Mouse (Mus musculus): ENCODE results near the gene Cobll1. TPM values are rescaled to one million over a fixed set of nuclear protein-coding genes. Genes with fewer than 3 reads are reported as not detected.

Gene Cobll1
- polyA plus RNA-seq, 1 experiment from 2014 or later, result 2.8 TPM

DNA sequence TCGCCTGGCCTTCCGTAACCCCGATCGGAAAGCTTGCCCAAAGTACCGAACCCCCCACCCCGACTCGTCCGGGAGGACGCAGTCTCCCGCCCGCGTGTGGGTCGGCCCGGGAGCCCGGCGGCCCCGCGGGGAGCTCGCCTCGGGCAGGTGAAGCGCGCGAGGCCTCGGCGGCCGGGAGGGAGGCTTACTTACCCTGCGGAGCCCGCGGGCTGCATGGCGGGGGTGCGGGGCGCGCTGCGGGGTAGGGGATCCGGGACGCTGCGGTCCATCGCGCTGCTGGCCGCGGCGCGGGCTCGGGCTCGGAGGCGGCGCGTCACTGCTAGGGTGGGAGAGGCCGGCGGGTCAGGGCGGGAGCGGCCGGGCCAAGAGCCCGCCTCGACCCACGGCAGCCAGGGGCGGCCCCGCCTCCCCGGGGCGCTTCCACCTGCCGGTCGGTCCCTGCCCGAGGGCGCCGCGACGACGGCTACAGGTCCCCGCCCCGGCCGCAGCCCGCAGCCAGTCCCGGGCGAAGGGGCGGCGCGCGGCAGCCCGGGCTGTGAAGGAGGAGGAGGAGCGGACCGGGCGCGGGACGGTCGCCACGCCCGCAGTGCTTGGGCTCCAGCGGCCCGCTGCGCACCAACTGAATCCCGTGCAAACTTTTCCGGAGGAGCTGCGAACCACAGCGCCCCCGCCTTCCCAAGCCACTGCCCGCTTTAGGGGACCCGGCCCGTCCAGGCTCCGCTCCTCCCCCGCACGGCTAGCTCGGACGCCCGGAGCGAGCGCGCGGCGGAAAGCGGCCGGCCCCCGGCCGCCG lies 836 bp downstream of the Cobll1 start:
- Histone ChIP-seq H3K27me3 (replicated peaks; ENCODE audit: control insufficient read depth, insufficient read depth, low read length) (peaks cover 3% of the 10 kb centered on the region; the same call in 1 of the 2 replicates), H3K4me3 (ENCODE audit: low read length) (peak overlapping the region; percentile 75), H3K4me2 (ENCODE audit: low read length) (peak overlapping the region; percentile 99), H3K9ac (ENCODE audit: low read depth, low read length) (peak overlapping the region; percentile 72), H3K36me3 (ENCODE audit: control insufficient read depth, insufficient read depth, low read length) (no peaks in the 10 kb centered on the region), H3K4me1 (ENCODE audit: control insufficient read depth, insufficient read depth, low read depth, low read length) (peaks cover 9% of the 10 kb centered on the region), H3K27ac (ENCODE audit: low read depth, low read length) (peak overlapping the region; percentile 70), H3K9me3 (ENCODE audit: control insufficient read depth, low read length) (no peaks in the 10 kb centered on the region)
- under 1% methylated on average over 69 of the region's 114 CpGs for WGBS
- ATAC-seq, result peak; percentile 94

DNA sequence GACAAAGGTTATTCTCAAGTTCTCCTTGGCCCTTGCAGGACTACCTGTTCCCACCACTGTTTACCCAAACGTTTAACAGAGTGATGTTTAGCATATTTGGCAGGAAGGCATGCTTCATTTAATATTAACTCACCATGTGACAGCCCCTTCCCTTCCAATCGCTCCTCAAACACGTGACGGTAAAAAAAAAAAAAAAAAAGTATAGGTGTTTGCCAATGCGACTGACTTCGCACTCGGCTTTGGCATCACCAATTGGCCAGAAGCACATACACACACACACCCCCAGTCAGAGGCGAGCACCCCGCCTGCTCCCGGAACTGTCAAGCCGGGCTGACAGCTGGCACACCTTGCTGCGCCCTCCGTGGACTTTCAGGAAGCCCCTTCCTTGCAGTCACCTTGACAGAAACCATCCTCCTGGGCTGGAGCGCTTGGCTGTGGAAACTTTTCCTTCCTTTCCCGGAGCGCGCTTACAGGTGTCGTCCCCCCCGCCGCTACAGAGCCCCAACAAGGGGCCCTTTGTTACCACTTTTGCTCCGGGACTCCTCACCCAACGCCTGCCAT lies 1.5 kb downstream of the Cobll1 start:
- H3K4me2 ChIP-seq (ENCODE audit: low read length), result peak overlapping the region; percentile 99
- H3K36me3 ChIP-seq (ENCODE audit: control insufficient read depth, insufficient read depth, low read length), result no peaks in the 10 kb centered on the region
- H3K9ac ChIP-seq (ENCODE audit: low read depth, low read length), result peak overlapping the region; percentile 72
- peak overlapping the region; percentile 75 for H3K4me3 ChIP-seq (ENCODE audit: low read length)
- peak; percentile 53 for ATAC-seq
- peaks cover 3% of the 10 kb centered on the region; the same call in 1 of the 2 replicates for H3K27me3 ChIP-seq (replicated peaks; ENCODE audit: control insufficient read depth, insufficient read depth, low read length)
- peaks cover 9% of the 10 kb centered on the region for H3K4me1 ChIP-seq (ENCODE audit: control insufficient read depth, insufficient read depth, low read depth, low read length)
- peak overlapping the region; percentile 70; the same call in 1 of the 2 replicates for H3K27ac ChIP-seq (ENCODE audit: low read depth, low read length)
- WGBS, result 1% methylated on average over 22 of the region's 22 CpGs
- no peaks in the 10 kb centered on the region for H3K9me3 ChIP-seq (ENCODE audit: control insufficient read depth, low read length)

DNA sequence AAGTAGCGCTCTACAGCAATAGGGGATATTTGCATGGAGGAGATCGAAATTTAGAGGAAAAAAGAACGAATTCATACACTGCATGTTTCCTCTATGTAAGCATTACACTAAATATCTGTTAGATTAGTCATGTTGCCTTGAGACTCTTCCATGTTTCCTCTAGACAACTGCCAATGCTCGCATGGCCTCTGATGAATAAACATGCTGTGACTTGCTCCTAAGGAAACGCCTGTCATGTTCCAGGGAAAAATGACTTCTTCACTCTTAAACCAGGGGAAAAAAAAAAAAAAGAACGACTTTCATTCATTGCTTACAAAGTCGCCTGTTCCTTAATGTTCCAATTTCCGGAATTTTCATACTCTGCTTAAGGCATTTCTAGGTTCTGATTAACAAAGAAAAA lies 2.1 kb downstream of the Cobll1 start:
- Histone ChIP-seq H3K4me2 (ENCODE audit: low read length) (peak overlapping the region; percentile 99), H3K27me3 (replicated peaks; ENCODE audit: control insufficient read depth, insufficient read depth, low read length) (peaks cover 3% of the 10 kb centered on the region; the same call in 1 of the 2 replicates), H3K4me1 (ENCODE audit: control insufficient read depth, insufficient read depth, low read depth, low read length) (peaks cover 9% of the 10 kb centered on the region), H3K36me3 (ENCODE audit: control insufficient read depth, insufficient read depth, low read length) (no peaks in the 10 kb centered on the region), H3K9ac (ENCODE audit: low read depth, low read length) (no peak overlapping the region), H3K27ac (ENCODE audit: low read depth, low read length) (no peak overlapping the region), H3K4me3 (ENCODE audit: low read length) (peak overlapping the region; percentile 75; the same call in 1 of the 2 replicates), H3K9me3 (ENCODE audit: control insufficient read depth, low read length) (no peaks in the 10 kb centered on the region)
- WGBS, result 54% methylated on average over 8 of the region's 8 CpGs
- no peak for ATAC-seq

DNA sequence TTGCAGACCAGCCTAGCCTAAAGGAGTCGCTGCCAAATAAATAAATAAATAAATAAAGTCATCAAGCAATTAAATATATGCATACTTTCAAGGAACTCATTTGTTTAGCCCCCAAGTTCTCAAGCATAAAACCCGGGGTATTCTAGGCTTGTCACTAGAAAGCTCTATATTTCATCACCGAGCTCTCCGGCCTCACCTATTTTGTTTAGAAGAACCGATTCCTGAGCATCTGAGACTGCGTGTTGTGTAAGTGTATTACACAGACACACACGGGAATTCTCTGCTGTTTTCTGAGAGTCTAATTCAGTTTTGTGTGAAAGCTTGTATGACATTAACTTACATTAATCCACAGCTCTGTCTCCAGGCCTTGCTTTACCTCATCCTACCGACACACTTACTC lies 2.6 kb downstream of the Cobll1 start:
- H3K36me3 ChIP-seq (ENCODE audit: control insufficient read depth, insufficient read depth, low read length), result no peaks in the 10 kb centered on the region
- 83% methylated on average over 8 of the region's 8 CpGs for WGBS
- H3K27ac ChIP-seq (ENCODE audit: low read depth, low read length), result no peak overlapping the region
- H3K4me2 ChIP-seq (ENCODE audit: low read length), result no peak overlapping the region
- H3K27me3 ChIP-seq (replicated peaks; ENCODE audit: control insufficient read depth, insufficient read depth, low read length), result peaks cover 3% of the 10 kb centered on the region; the same call in 1 of the 2 replicates
- H3K4me3 ChIP-seq (ENCODE audit: low read length), result no peak overlapping the region
- H3K9ac ChIP-seq (ENCODE audit: low read depth, low read length), result no peak overlapping the region
- peaks cover 9% of the 10 kb centered on the region for H3K4me1 ChIP-seq (ENCODE audit: control insufficient read depth, insufficient read depth, low read depth, low read length)
- no peaks in the 10 kb centered on the region for H3K9me3 ChIP-seq (ENCODE audit: control insufficient read depth, low read length)
- no peak for ATAC-seq

DNA sequence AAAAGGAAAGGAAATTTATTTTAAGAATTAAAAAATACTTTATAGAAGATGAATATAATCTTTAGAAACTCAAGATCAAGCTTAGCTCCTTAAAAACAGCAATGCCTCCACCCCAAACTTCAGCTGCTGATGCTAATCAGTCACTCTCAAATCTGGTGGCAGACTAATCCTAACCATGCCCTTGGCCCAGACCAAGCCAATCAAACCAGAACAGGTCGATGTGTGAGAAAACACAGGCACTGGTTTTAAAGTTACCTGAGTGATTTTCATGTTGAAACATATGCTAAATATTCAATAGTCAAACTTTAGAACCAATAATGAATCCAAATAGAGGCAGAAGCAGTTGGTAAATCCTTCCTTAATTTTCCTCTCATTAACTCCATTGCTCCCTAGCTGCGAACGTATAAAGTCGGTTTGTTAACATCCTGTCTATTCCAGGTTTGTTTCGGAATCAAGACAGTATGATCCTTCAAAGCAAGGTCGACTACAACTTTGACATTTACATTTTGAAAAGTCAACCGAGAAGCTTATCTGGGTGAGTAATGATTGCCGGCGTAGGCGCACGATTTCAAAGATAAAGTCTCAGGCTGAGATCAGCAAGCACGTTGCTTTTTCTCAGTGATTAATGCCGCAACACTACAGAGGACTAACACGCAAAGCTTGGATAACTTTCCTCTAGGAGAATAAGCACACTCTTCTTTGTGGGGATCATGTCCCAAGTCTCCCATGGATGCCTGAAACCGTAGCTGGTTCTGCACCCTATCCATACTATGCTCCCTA lies 6.3 kb downstream of the Cobll1 start:
- Histone ChIP-seq H3K9me3 (ENCODE audit: control insufficient read depth, low read length) (no peaks in the 10 kb centered on the region), H3K9ac (ENCODE audit: low read depth, low read length) (no peak overlapping the region), H3K36me3 (ENCODE audit: control insufficient read depth, insufficient read depth, low read length) (no peaks in the 10 kb centered on the region), H3K4me1 (ENCODE audit: control insufficient read depth, insufficient read depth, low read depth, low read length) (peaks cover 6% of the 10 kb centered on the region), H3K27ac (ENCODE audit: low read depth, low read length) (no peak overlapping the region), H3K4me2 (ENCODE audit: low read length) (no peak overlapping the region), H3K4me3 (ENCODE audit: low read length) (no peak overlapping the region), H3K27me3 (replicated peaks; ENCODE audit: control insufficient read depth, insufficient read depth, low read length) (peaks cover 3% of the 10 kb centered on the region; the same call in 1 of the 2 replicates)
- WGBS, result 91% methylated on average over 15 of the region's 15 CpGs
- no peak for ATAC-seq

DNA sequence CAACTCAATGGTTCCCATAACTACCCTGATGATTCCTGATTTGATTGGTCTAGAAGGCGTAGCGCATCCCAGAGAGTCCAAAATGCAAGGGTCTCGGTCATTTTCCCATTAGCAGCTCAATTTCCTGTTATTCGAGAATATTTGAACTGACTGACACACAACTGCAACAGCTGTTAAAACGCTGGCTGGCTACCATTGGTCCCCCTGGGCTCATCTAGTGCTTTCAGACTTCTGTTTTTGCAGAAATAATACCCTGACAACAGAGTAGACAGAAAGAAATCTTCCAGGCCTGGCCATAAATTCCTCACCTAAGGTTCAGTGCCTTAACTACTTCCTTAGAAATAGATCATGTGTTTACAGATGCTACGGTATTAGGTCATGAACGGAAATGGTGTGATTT lies 10.8 kb downstream of the Cobll1 start:
- H3K4me1 ChIP-seq (ENCODE audit: control insufficient read depth, insufficient read depth, low read depth, low read length), result no peaks in the 10 kb centered on the region
- no peaks in the 10 kb centered on the region for H3K27me3 ChIP-seq (replicated peaks; ENCODE audit: control insufficient read depth, insufficient read depth, low read length)
- H3K9ac ChIP-seq (ENCODE audit: low read depth, low read length), result no peak overlapping the region
- no peak overlapping the region for H3K4me2 ChIP-seq (ENCODE audit: low read length)
- H3K4me3 ChIP-seq (ENCODE audit: low read length), result no peak overlapping the region
- ATAC-seq, result no peak
- no peaks in the 10 kb centered on the region for H3K9me3 ChIP-seq (ENCODE audit: control insufficient read depth, low read length)
- no peaks in the 10 kb centered on the region for H3K36me3 ChIP-seq (ENCODE audit: control insufficient read depth, insufficient read depth, low read length)
- 83% methylated on average over 7 of the region's 7 CpGs for WGBS
- H3K27ac ChIP-seq (ENCODE audit: low read depth, low read length), result no peak overlapping the region

DNA sequence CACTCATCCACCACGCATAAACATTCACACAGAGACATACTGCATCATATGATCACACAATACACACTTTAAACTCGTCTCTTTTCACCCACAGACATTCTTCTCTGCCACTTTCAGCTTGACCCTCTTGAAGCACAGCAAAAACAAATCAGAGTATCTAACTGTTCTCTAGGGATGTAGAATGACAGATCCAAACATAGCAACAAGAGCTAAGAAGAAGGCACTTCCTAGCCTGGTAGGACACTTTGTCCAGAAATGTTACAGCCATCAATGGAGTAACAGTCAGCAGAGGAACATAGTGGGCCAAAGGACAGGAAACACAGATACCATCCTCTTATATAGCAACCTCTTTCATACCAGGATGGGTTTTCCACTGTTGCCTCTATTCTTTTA lies 11.3 kb downstream of the Cobll1 start:
- H3K27me3 ChIP-seq (replicated peaks; ENCODE audit: control insufficient read depth, insufficient read depth, low read length), result no peaks in the 10 kb centered on the region
- no peak overlapping the region for H3K9ac ChIP-seq (ENCODE audit: low read depth, low read length)
- H3K4me1 ChIP-seq (ENCODE audit: control insufficient read depth, insufficient read depth, low read depth, low read length), result no peaks in the 10 kb centered on the region
- no peak overlapping the region for H3K4me2 ChIP-seq (ENCODE audit: low read length)
- H3K36me3 ChIP-seq (ENCODE audit: control insufficient read depth, insufficient read depth, low read length), result no peaks in the 10 kb centered on the region
- ATAC-seq, result no peak
- WGBS, result 89% methylated on average over 2 of the region's 2 CpGs
- H3K4me3 ChIP-seq (ENCODE audit: low read length), result no peak overlapping the region
- no peaks in the 10 kb centered on the region for H3K9me3 ChIP-seq (ENCODE audit: control insufficient read depth, low read length)
- H3K27ac ChIP-seq (ENCODE audit: low read depth, low read length), result no peak overlapping the region

DNA sequence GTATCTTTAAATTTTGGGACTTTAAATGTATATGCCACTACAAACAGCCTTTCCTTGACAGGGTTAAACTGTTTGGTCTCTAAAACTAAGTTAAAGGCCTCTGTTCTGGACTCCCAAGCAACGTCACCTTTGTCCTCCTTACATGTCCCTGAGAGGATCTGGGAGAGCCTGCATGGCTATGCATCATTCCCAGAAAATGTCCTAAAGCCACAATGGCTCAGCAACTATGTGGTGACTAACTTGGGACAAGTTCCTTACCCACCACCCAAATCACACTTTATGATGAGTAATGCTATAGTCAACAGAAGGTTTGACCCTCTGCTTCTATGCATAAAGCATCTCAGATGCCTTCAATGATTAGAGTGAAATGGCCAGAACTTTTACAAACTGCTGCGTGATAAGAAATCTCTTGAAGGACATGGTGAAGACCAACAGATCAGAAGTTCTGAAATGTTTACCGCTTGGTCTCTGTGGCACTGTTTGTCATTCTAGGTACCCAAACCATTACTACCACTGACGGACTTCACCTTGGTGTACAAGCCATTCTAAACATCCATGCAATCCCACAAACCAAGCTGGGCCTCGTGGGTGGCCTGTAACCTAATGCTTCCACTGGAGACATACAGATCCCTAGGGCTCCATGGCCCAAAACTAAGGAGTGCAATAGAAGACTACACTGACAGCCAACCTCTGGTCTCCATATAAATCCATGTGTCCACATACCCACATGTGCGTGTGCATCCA lies 11.9 kb downstream of the Cobll1 start:
- no peaks in the 10 kb centered on the region for H3K27me3 ChIP-seq (replicated peaks; ENCODE audit: control insufficient read depth, insufficient read depth, low read length)
- H3K36me3 ChIP-seq (ENCODE audit: control insufficient read depth, insufficient read depth, low read length), result no peaks in the 10 kb centered on the region
- no peak for ATAC-seq
- no peaks in the 10 kb centered on the region for H3K9me3 ChIP-seq (ENCODE audit: control insufficient read depth, low read length)
- H3K4me3 ChIP-seq (ENCODE audit: low read length), result no peak overlapping the region
- no peak overlapping the region for H3K27ac ChIP-seq (ENCODE audit: low read depth, low read length)
- 92% methylated on average over 6 of the region's 6 CpGs for WGBS
- no peaks in the 10 kb centered on the region for H3K4me1 ChIP-seq (ENCODE audit: control insufficient read depth, insufficient read depth, low read depth, low read length)
- H3K4me2 ChIP-seq (ENCODE audit: low read length), result no peak overlapping the region
- H3K9ac ChIP-seq (ENCODE audit: low read depth, low read length), result no peak overlapping the region
